Mouse (Mus musculus): Measurements from ENCODE around the gene Vsig10. TPM values are rescaled to one million over a fixed set of nuclear protein-coding genes. Genes with fewer than 3 reads are reported as not detected.

The Vsig10 gene
- polyA plus RNA-seq (2015; fragmentation: Nextera tagmentation; extraction: Ambion mirVana): 18.2 and 20.0 TPM in 2 replicates

DNA sequence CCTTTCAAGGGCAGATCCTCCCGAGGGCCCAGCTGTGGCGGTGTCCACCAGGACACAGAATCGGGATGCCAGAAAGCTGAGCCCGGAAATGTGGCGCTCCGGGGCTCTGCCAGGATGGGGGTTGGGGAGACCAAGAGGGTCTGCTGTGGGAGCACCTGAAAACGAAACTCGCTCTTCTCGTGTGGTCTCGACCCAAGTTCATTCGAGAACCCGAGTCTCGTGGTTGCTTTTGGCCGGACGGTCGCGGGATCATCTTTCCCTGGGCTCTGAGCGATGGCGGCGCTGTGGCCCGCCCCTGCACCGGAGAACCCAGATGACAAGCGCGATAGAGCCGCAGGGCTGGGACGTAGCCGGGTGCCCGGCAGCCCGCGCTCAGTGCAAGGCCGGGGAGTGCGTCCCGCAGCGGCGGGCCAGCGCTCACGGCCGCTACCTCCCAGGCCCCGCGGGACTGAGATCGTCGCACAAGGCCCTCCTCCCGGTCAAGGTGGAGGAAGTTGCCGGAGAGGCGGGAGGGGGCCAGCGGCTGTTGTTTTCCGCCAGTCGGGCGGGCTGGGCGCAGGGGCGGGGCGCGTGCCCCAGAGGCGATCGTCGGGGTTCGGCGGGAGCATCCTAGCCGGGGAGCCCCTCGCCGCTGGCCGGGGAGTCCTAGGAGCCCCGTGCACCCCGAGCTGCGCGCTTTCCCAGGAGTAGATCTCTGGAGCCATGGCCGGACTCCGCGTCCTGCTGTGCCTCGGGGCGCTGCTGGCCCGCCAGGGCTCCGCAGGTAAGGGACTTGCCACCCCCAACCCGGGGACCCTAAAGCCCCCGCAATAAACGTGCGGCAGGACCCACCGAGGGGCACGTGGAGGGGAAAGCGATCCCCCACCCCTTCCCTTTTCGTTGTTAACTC, at the start of gene Vsig10:
Gene Vsig10 (plus strand): TSS at position 343 of the 889 bp plus-strand sequence.
- H3K4me2 ChIP-seq (ENCODE audit: low read depth, low read length): peak within 1 kb of the TSS; percentile 84
- no peaks in the 10 kb centered on the region for H3K36me3 ChIP-seq (ENCODE audit: control insufficient read depth, insufficient read depth, low read length)
- peak; percentile 79 for ATAC-seq (ENCODE audit: low read depth)
- H3K27me3 ChIP-seq (ENCODE audit: control insufficient read depth, insufficient read depth, low read depth, low read length): no peaks in the 10 kb centered on the region
- peaks cover 16% of the 10 kb centered on the region for H3K4me1 ChIP-seq (replicated peaks; ENCODE audit: control insufficient read depth, insufficient read depth, low read length)
- WGBS: under 1% methylated on average over 76 of the region's 81 CpGs
- H3K27ac ChIP-seq (ENCODE audit: low read length): peak within 1 kb of the TSS; percentile 90
- H3K9me3 ChIP-seq (ENCODE audit: control insufficient read depth, low read length): no peaks in the 10 kb centered on the region
- peak within 1 kb of the TSS; percentile 93 for H3K9ac ChIP-seq (ENCODE audit: low read length)
- peak within 1 kb of the TSS; percentile 81 for H3K4me3 ChIP-seq (ENCODE audit: low read length)

DNA sequence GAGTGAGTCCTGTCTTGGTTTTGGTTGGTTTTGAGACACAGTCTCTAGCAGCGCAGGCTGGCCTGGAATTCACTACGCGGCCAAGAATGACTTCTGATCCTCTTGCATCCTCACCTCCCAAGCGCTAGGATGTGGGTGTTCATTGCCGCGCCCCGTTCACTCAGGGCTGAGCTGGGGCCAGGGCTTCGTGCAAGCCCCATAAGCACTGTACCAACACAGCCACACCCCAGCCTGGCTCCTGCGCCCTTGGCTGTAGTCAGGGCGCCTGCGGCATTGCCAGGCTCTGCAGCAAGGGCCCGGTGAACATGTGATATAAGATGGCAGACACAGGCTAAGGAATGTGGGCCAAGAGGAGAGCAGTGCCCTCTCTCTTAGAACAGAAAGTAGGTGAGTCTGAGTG, 49.5 kb upstream of the Vsig10 start:
- no peak overlapping the region for H3K9ac ChIP-seq (ENCODE audit: low read length)
- no peaks in the 10 kb centered on the region for H3K9me3 ChIP-seq (ENCODE audit: control insufficient read depth, low read length)
- no peak; the same call in 1 of the 2 replicates for ATAC-seq (ENCODE audit: low read depth)
- H3K27me3 ChIP-seq (ENCODE audit: control insufficient read depth, insufficient read depth, low read depth, low read length): no peaks in the 10 kb centered on the region
- no peak overlapping the region for H3K4me2 ChIP-seq (ENCODE audit: low read depth, low read length)
- peaks cover 3% of the 10 kb centered on the region; the same call in 1 of the 2 replicates for H3K36me3 ChIP-seq (ENCODE audit: control insufficient read depth, insufficient read depth, low read length)
- H3K27ac ChIP-seq (ENCODE audit: low read length): no peak overlapping the region
- H3K4me1 ChIP-seq (replicated peaks; ENCODE audit: control insufficient read depth, insufficient read depth, low read length): no peaks in the 10 kb centered on the region
- H3K4me3 ChIP-seq (ENCODE audit: low read length): no peak overlapping the region
- 92% methylated on average over 12 of the region's 12 CpGs for WGBS

DNA sequence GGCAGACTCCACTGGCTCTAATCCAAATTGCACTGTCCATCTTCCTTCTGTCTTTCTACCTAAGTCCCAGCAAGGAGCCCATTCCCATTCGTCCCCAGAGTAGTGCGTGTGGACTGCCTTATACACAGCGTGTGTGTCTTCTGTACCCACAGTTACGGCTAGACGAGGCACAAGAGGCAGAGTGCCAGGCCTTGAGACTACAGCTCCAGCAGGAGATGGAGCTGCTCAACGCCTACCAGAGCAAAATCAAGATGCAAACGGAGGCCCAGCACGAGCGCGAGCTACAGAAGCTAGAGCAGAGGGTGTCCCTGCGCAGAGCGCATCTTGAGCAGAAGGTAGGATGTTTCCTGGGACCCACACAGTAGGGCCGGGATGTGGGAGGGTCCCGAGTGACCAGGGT, 46.9 kb upstream of the Vsig10 start:
- no peak overlapping the region for H3K4me3 ChIP-seq (ENCODE audit: low read length)

DNA sequence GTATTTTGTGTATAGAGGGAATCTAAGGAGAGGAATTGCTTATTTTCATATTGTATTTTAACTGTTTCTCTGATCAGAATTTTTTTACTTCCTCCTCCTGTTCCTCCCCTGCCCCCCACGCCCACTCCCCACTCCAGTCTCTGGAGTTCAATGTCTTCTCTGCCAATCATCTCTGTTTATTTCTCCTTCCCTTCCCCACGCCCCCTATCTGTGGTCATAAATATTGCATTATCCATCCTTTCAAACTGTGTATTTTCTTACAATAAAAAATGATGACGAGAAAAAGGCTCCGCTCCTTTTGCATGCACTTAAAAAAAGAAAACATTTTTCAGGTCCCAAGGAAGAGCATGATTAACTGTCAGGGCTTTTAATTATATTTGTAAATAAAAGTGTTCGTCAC, 44.1 kb upstream of the Vsig10 start:
- Histone ChIP-seq H3K4me1 (replicated peaks; ENCODE audit: control insufficient read depth, insufficient read depth, low read length) (peaks cover 6% of the 10 kb centered on the region), H3K27me3 (ENCODE audit: control insufficient read depth, insufficient read depth, low read depth, low read length) (no peaks in the 10 kb centered on the region), H3K4me2 (ENCODE audit: low read depth, low read length) (no peak overlapping the region), H3K4me3 (ENCODE audit: low read length) (no peak overlapping the region), H3K9me3 (ENCODE audit: control insufficient read depth, low read length) (no peaks in the 10 kb centered on the region), H3K27ac (ENCODE audit: low read length) (no peak overlapping the region), H3K9ac (ENCODE audit: low read length) (no peak overlapping the region), H3K36me3 (ENCODE audit: control insufficient read depth, insufficient read depth, low read length) (no peaks in the 10 kb centered on the region)
- ATAC-seq (ENCODE audit: low read depth): no peak
- 56% methylated on average over 5 of the region's 5 CpGs for whole genome bisulfite sequencing

More for the DNA sequence above, 46.9 kb upstream of the Vsig10 start:
- no peaks in the 10 kb centered on the region for H3K27me3 ChIP-seq (ENCODE audit: control insufficient read depth, insufficient read depth, low read depth, low read length)
- no peak overlapping the region for H3K4me2 ChIP-seq (ENCODE audit: low read depth, low read length)
- H3K27ac ChIP-seq (ENCODE audit: low read length): no peak overlapping the region
- no peaks in the 10 kb centered on the region for H3K36me3 ChIP-seq (ENCODE audit: control insufficient read depth, insufficient read depth, low read length)
- no peak overlapping the region for H3K9ac ChIP-seq (ENCODE audit: low read length)
- H3K9me3 ChIP-seq (ENCODE audit: control insufficient read depth, low read length): no peaks in the 10 kb centered on the region
- ATAC-seq (ENCODE audit: low read depth): no peak
- no peaks in the 10 kb centered on the region for H3K4me1 ChIP-seq (replicated peaks; ENCODE audit: control insufficient read depth, insufficient read depth, low read length)
- 90% methylated on average over 14 of the region's 14 CpGs for WGBS

DNA sequence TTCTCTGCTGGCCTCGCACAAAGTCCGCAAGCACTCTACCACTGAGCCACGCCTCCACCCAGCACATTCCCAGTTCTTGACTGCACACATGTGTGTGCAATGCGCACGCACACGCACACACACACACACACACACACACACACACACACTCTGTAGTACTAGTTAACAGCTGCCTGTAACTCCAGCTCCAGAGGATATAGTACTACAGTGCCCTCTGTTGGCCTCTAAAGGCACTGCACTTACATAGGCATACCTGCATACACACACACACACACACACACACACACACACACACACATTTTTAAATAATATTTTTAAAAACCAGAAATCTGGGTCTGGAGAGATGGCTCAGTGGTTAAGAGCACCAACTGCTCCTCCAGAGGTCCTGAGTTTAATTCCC, 41.1 kb upstream of the Vsig10 start:
- H3K4me2 ChIP-seq (ENCODE audit: low read depth, low read length): no peak overlapping the region

DNA sequence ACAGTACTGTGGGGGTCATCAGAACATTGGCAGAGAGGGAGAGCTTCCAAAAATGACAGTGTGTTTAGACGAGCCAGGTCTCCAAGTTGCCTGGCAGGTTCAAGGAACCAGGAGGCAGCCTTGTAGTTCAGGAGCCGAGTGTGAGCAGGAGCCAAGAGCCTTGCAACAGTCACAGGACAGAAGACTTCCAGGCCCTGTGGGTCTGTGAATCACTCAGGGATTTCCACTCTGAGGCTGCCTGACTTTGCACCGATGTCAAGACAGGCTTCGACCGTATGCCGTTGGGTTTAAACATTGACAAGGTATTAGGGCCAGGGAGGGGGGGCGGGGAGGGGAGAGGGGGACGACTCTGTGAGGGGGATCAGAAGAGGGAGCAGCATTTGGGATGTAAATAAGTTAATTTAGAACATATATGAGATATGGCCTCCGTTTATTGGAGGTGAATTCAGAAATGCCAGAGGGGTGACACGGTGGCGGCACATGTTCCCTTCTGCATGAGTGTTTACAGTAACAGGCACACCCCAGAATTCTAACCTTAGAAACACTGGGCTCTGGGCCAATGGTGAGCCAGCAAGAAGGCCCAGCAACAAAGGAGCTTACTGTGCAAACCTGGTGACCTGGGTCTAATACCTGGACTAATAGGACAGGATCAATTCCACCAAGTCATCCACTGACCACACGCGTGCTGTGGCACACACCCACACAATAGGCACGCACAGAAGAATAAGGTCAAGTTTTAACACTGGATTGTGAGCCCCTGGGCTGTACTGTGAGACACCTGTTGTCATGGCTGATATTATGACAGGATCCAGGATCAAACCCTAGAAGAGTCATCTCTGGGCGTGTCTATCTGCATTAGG, 39.8 kb upstream of the Vsig10 start:
- WGBS: 64% methylated on average over 15 of the region's 15 CpGs
- Histone ChIP-seq H3K36me3 (ENCODE audit: control insufficient read depth, insufficient read depth, low read length) (peaks cover 12% of the 10 kb centered on the region), H3K4me3 (ENCODE audit: low read length) (no peak overlapping the region), H3K27ac (ENCODE audit: low read length) (peak overlapping the region; percentile 40), H3K4me1 (replicated peaks; ENCODE audit: control insufficient read depth, insufficient read depth, low read length) (peaks cover 6% of the 10 kb centered on the region), H3K4me2 (ENCODE audit: low read depth, low read length) (no peak overlapping the region), H3K9me3 (ENCODE audit: control insufficient read depth, low read length) (no peaks in the 10 kb centered on the region), H3K9ac (ENCODE audit: low read length) (no peak overlapping the region), H3K27me3 (ENCODE audit: control insufficient read depth, insufficient read depth, low read depth, low read length) (no peaks in the 10 kb centered on the region)
- ATAC-seq (ENCODE audit: low read depth): peak; percentile 71

More for the DNA sequence above, 41.1 kb upstream of the Vsig10 start:
- H3K9ac ChIP-seq (ENCODE audit: low read length): no peak overlapping the region
- ATAC-seq (ENCODE audit: low read depth): no peak
- peaks cover 7% of the 10 kb centered on the region for H3K36me3 ChIP-seq (ENCODE audit: control insufficient read depth, insufficient read depth, low read length)
- H3K9me3 ChIP-seq (ENCODE audit: control insufficient read depth, low read length): no peaks in the 10 kb centered on the region
- no peak overlapping the region for H3K27ac ChIP-seq (ENCODE audit: low read length)
- no peak overlapping the region for H3K4me3 ChIP-seq (ENCODE audit: low read length)
- WGBS: 92% methylated on average over 6 of the region's 6 CpGs
- H3K27me3 ChIP-seq (ENCODE audit: control insufficient read depth, insufficient read depth, low read depth, low read length): no peaks in the 10 kb centered on the region
- H3K4me1 ChIP-seq (replicated peaks; ENCODE audit: control insufficient read depth, insufficient read depth, low read length): peaks cover 6% of the 10 kb centered on the region

DNA sequence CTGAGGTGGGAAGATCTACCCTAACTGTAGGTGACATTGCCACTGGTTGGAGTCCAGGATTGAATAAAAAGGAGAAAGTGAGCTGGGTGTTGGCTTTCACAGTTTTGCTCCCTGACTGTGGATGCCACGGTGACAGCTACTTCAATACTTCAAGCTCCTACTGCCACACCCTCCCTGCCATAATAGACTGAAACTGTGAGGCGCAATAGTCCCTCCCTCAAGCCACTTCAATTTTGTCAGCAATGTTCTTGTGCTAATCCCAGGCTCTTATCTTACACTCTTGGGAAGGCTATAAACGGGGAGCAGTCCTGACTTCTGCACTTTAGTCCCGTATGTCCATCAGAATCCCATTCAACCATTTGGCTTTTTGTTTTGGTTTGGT, 39.2 kb upstream of the Vsig10 start:
- WGBS: 60% methylated on average over 4 of the region's 4 CpGs
- Histone ChIP-seq H3K4me2 (ENCODE audit: low read depth, low read length) (no peak overlapping the region), H3K27ac (ENCODE audit: low read length) (peak overlapping the region; percentile 37), H3K4me1 (replicated peaks; ENCODE audit: control insufficient read depth, insufficient read depth, low read length) (peaks cover 6% of the 10 kb centered on the region), H3K9me3 (ENCODE audit: control insufficient read depth, low read length) (no peaks in the 10 kb centered on the region), H3K36me3 (ENCODE audit: control insufficient read depth, insufficient read depth, low read length) (peaks cover 14% of the 10 kb centered on the region), H3K27me3 (ENCODE audit: control insufficient read depth, insufficient read depth, low read depth, low read length) (no peaks in the 10 kb centered on the region), H3K4me3 (ENCODE audit: low read length) (no peak overlapping the region), H3K9ac (ENCODE audit: low read length) (no peak overlapping the region)
- peak; percentile 48 for ATAC-seq (ENCODE audit: low read depth)

DNA sequence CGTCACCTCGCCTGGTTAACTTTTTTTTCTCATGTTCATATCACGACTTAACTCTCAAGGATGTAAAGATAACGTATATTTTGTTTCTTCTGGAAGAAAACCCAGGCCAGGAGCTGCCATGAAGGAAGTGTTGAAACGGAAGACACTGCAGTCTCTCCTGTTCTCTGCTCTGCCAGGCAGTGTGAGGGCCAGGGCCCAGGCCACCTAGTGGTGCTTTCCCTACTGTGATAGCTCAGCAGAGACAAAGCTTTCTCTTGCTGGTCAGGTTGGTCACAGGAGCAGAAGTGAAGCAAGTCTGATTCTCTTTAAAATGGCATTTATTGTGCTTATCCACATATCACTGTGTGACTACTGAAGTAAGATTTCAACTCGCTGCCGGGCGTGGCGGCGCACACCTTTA, 37.3 kb upstream of the Vsig10 start:
- H3K4me2 ChIP-seq (ENCODE audit: low read depth, low read length): no peak overlapping the region
- H3K27ac ChIP-seq (ENCODE audit: low read length): no peak overlapping the region
- ATAC-seq (ENCODE audit: low read depth): no peak
- H3K4me3 ChIP-seq (ENCODE audit: low read length): no peak overlapping the region
- no peaks in the 10 kb centered on the region for H3K27me3 ChIP-seq (ENCODE audit: control insufficient read depth, insufficient read depth, low read depth, low read length)
- H3K9me3 ChIP-seq (ENCODE audit: control insufficient read depth, low read length): no peaks in the 10 kb centered on the region
- H3K9ac ChIP-seq (ENCODE audit: low read length): no peak overlapping the region
- peaks cover 14% of the 10 kb centered on the region for H3K4me1 ChIP-seq (replicated peaks; ENCODE audit: control insufficient read depth, insufficient read depth, low read length)
- WGBS: 85% methylated on average over 10 of the region's 10 CpGs
- peaks cover 18% of the 10 kb centered on the region for H3K36me3 ChIP-seq (ENCODE audit: control insufficient read depth, insufficient read depth, low read length)

DNA sequence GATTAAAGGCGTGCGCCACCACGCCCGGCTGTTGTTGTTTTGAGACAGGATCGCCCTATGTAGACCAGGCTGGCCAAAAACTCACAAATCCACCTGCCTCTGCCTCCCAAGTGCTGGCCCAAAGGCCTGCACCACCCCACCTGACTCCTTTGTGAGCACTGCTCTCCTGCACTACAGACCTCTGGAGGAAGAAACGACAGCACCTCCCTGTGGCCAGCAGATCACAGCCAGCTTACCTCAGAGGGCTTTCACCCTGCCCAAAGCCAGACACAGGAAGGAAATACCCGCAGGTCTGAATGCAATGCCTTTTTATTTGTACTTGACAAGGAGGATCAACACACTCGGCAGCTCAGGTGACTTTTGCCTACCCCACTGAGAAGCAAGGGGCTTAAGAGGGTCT, 36.5 kb upstream of the Vsig10 start:
- Histone ChIP-seq H3K36me3 (ENCODE audit: control insufficient read depth, insufficient read depth, low read length) (peaks cover 18% of the 10 kb centered on the region), H3K27me3 (ENCODE audit: control insufficient read depth, insufficient read depth, low read depth, low read length) (no peaks in the 10 kb centered on the region), H3K27ac (ENCODE audit: low read length) (no peak overlapping the region), H3K9ac (ENCODE audit: low read length) (no peak overlapping the region), H3K4me1 (replicated peaks; ENCODE audit: control insufficient read depth, insufficient read depth, low read length) (peaks cover 14% of the 10 kb centered on the region), H3K4me3 (ENCODE audit: low read length) (no peak overlapping the region), H3K9me3 (ENCODE audit: control insufficient read depth, low read length) (no peaks in the 10 kb centered on the region), H3K4me2 (ENCODE audit: low read depth, low read length) (no peak overlapping the region)
- whole genome bisulfite sequencing: 83% methylated on average over 8 of the region's 8 CpGs
- ATAC-seq (ENCODE audit: low read depth): no peak
